Mouse (Mus musculus) spleen, postnatal 4 days (tissue): ENCODE measurements at regions not wholly inside any gene's neighbourhood (a gene's known extent, or its start where the extent isn't known, plus 50 kb on each side); places are given as distances from the start of the nearest gene placed in this dataset.
A peak's percentile ranks its signal among the peaks of the same experiment; 100 is the strongest.
"Not testable (repeated sequence)": the region's sequence is repeated elsewhere in the genome, so short reads cannot be mapped to it uniquely, and the experiment has no call there.

Experiments used
- DNase-seq, 2 experiments: peaks; one replicate each; pipeline ENCODE4 v3.0.0; 2022; ENCODE audit warnings: low spot score in 2 of 2

- DNase-seq: no peak
Measured at GRCm38 (mm10) chr17:42956588-42956987, 59.8 kb upstream of the Tnfrsf21 start.

- no peak for DNase-seq
Measured at GRCm38 (mm10) chr17:42954722-42955121, 61.6 kb upstream of the Tnfrsf21 start.

- DNase-seq: no peak
Measured at GRCm38 (mm10) chr17:42944453-42944852, 68.0 kb upstream of the Cd2ap start.

GRCm38 (mm10) chr17:42943272-42943696 is 66.8 kb upstream of the Cd2ap start:
- peak; percentile 55 to 71 for DNase-seq

- no peak for DNase-seq
Measured at GRCm38 (mm10) chr17:42939476-42939875, 63.0 kb upstream of the Cd2ap start.

- DNase-seq: no peak
Measured at GRCm38 (mm10) chr17:42938579-42938978, 62.1 kb upstream of the Cd2ap start.

- not testable (repeated sequence) for DNase-seq
Measured at GRCm38 (mm10) chr17:42937480-42937879, 61.0 kb upstream of the Cd2ap start.

GRCm38 (mm10) chr17:42934068-42934467 is 57.6 kb upstream of the Cd2ap start:
- DNase-seq: no peak

- no peak for DNase-seq
Measured at GRCm38 (mm10) chr17:42933335-42934004, 57.0 kb upstream of the Cd2ap start.

- no peak for DNase-seq
Measured at GRCm38 (mm10) chr17:42927320-42927719, 50.9 kb upstream of the Cd2ap start.
